Mouse (Mus musculus) myocyte (in vitro differentiated cells): ENCODE data around the gene Cacna1e.

Experiments used
- POLR2A ChIP-seq: IDR thresholded peaks from one replicate; pipeline ENCODE4 v1.6.1; 2011; ENCODE audit warnings: low read depth, mild to moderate bottlenecking, control low read depth, moderate library complexity; ENCODE audit not compliant: insufficient read length
- POLR2AphosphoS2 ChIP-seq: IDR thresholded peaks from one replicate; pipeline ENCODE4 v1.6.1; 2011; ENCODE audit warnings: low read depth, control low read depth; ENCODE audit not compliant: insufficient read length
- TCF12 ChIP-seq: IDR thresholded peaks from one replicate; pipeline ENCODE4 v1.6.1; 2011; ENCODE audit warnings: mild to moderate bottlenecking, control low read depth; ENCODE audit not compliant: poor library complexity, insufficient read depth, severe bottlenecking
- USF1 ChIP-seq: IDR thresholded peaks from one replicate; pipeline ENCODE4 v1.6.1; 2011; ENCODE audit warnings: low read depth, mild to moderate bottlenecking, control low read depth, moderate library complexity

- TF ChIP-seq POLR2A (no peak), POLR2AphosphoS2 (no peak), TCF12 (no peak), USF1 (no peak)
Measured at GRCm38 (mm10) chr1:154846900-154847299, 37.4 kb downstream of the Cacna1e start.
